Mouse (Mus musculus) CD4-positive, CD25-positive, alpha-beta regulatory T cell, adult 2 months (primary cell): ENCODE results near the gene Rnf135.
"Not testable (repeated sequence)": the region's sequence is repeated elsewhere in the genome, so short reads cannot be mapped to it uniquely, and the experiment has no call there.

Experiments used
- DNase-seq: peaks from one replicate; pipeline ENCODE4 v3.0.0-alpha.2; 2012; ENCODE audit warnings: low read depth, low spot score

Gene Rnf135

GRCm38 (mm10) chr11:80202296-80202695, 18.6 kb downstream of the Rnf135 start:
- no peak for DNase-seq

DNA sequence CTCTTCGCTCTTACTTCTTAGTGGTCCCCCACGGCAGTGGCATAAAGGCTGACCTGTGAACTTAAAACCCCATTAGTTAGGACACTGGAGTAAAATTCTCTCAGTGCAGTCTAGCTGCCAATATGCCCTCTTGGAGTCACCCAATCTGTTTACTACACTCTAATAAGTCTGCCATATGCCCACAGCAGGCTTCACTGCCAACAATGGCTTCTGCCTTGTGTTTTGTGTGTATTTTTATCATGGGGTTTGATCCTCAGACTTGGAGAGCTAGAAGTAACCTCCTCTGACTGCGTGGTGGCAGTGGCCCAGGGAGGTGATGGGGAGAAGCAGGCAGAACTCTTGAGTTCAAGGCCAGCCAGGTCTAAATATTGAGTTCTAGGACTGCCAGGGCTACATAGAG, 20.4 kb downstream of the Rnf135 start:
- no peak for DNase-seq

- no peak for DNase-seq
These were observed 21.3 kb downstream of the Rnf135 start for GRCm38 (mm10) chr11:80204941-80205340.

DNA sequence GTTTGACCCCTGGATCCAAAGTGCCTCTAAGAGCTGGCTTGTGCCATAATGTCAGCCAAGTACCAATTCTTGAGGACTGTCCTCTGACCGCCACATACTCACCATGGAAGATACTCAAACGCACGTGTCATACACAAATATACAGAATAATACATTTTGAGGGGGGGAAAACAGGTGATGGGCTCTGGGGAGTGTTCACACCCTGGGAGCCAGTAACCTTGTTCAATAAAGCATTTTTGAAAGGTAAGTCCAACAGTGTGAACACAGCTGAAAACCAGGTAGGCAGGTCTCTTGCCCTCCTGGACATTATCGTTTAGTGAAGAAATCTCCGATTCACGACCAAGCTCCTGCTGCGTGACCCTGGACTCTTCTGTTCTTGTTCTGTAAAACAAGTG, 24.8 kb downstream of the Rnf135 start:
- DNase-seq: no peak

- peak; percentile 97 for DNase-seq
These were observed 25.5 kb downstream of the Rnf135 start, which contains the start of gene Rhot1 for GRCm38 (mm10) chr11:80208860-80209800. Rhot1 (plus strand) TSS chr11:80209019.

GRCm38 (mm10) chr11:80210321-80210720, 26.7 kb downstream of the Rnf135 start:
- no peak for DNase-seq

DNA sequence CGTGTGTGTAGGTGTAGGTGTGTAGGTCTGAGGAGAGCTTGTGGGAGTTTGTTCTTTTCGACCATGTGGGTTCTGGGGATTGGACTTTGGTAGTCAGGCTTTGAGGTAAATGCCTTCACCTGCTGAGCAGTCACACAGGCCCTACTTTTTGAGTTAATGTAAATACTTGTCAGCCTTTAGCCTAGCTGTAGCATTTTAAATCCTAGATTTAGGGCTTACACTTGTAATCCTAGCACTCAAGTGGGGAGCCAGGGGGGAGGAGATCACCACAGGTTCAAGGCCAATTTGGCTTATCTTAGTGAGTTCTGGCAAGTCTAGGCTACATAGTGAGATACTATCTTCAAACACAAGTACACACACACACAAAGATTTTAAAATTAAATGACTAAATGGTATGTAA, 28.6 kb downstream of the Rnf135 start:
- DNase-seq: no peak

DNA sequence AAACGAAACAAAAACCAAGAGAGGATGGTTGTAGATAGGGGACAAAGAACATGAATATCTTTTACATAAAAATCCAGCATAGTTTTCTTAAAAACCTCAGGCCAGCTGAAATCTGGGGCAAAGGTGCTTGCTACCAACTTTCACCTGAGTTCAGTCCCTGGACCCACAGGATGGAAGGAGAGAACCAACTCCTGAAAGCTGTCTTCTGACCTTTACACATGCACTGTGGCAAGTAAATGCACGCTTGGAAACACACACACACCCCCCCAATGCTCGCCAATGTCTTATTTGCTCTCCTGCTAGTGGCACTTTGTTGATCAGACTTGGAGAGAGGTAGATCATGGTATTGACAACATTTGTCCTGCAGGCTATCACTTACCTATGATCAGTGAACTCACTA, 31.6 kb downstream of the Rnf135 start:
- DNase-seq: no peak

- DNase-seq: no peak
These were observed 35.1 kb downstream of the Rnf135 start for GRCm38 (mm10) chr11:80218657-80219293.

DNA sequence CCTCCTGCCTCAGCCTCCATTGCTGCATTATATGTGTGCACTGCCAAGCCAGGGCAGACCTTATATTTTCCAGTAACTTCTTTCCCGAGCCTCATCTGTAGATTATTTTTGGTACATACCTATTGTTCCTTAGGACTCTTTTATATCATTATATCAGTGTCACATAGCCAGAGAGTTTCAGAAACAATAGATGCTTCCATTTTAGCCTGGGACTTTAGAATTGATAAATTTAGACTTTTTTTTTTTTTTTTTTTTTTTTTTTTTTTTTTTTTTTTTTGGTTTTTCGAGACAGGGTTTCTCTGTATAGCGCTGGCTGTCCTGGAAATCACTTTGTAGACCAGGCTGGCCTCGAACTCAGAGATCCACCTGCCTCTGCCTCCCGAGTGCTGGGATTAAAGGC, 46.4 kb downstream of the Rnf135 start:
- not testable (repeated sequence) for DNase-seq

DNA sequence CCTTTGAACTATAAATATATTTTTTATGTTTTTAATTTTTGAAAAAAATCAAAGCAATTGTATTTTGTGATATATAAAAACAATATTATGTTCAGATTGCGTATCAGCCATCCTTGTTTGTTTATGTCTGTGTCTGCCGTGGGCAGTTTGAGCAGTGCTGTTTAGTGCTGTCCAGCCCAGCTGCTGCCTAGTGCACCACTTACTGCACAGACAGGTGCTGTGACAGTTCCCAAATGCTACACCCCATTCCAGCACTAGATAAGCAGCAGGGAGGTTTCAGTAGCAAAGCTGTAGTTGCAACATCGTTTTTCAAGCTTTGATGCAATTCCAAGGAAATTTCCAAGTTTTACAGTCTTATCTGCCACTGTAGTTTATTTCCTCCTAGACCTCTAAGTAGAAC, 53.6 kb downstream of the Rnf135 start:
- no peak for DNase-seq

- DNase-seq: no peak
These were observed 54.7 kb downstream of the Rnf135 start for GRCm38 (mm10) chr11:80238306-80238705.

- peak; percentile 3 for DNase-seq
These were observed 63.4 kb downstream of the Rnf135 start for GRCm38 (mm10) chr11:80247026-80247425.

GRCm38 (mm10) chr11:80248531-80248930, 64.9 kb downstream of the Rnf135 start:
- no peak for DNase-seq
